Mouse (Mus musculus) kidney, adult 2 months (tissue): ENCODE measurements around the gene Kif11.

Experiments
- CTCF ChIP-seq: fragments of 200-500 bp; conservative IDR thresholded peaks from 2 replicates; pipeline ENCODE4 v1.5.1; 2011; ENCODE audit warnings: low read depth, mild to moderate bottlenecking, control low read depth, low read length, moderate library complexity, mixed read lengths; ENCODE audit not compliant: insufficient read depth, insufficient read length
- POLR2A ChIP-seq: fragments of 200-500 bp; IDR thresholded peaks from one replicate; pipeline ENCODE4 v1.6.1; 2011; ENCODE audit warnings: low read depth, low read length, control low read depth

DNA sequence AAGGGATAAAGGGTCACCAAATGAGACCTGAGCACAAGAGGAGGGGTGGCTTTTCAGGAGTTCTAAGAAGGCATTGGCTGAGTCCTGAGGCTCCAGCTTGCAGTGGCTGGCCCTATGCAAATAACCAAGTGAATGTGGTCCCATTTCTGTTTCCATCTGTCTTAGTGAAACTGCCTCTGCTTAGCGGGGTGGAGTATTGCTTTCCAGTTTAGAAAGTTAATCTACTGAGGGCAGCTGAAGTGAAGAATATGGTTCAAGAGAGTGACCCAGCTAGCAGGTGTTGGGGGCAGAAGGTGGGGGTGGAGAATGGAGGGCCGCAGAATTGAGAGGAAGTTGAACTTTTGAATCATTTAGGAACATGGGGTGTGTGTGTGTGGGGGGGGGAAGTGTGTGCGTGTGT lies 90.2 kb downstream of the Kif11 start:
- TF ChIP-seq POLR2A (no peak), CTCF (no peak)
